Mouse (Mus musculus) c-Kit-positive CD71-positive TER-119-negative erythroid progenitor cells, embryonic 14.5 days (primary cell): ENCODE results near the gene Eme2.
"Not testable (repeated sequence)": the region's sequence is repeated elsewhere in the genome, so short reads cannot be mapped to it uniquely, and the experiment has no call there.

Experiments used
- DNase-seq: peaks from one replicate; pipeline ENCODE4 v3.0.0-alpha.2; 2013; ENCODE audit warnings: low read depth

The Eme2 gene

GRCm38 (mm10) chr17:24894995-24895547, at the start of gene Eme2, which contains the start of gene Mrps34:
Eme2 (minus strand) TSS chr17:24895087.
Mrps34 (plus strand) TSS chr17:24895116.
- DNase-seq: peak; percentile 86

- DNase-seq: not testable (repeated sequence)
Measured at GRCm38 (mm10) chr17:24943589-24943988, 48.7 kb upstream of the Eme2 start.

GRCm38 (mm10) chr17:24943036-24943435, 48.1 kb upstream of the Eme2 start:
- no peak for DNase-seq

GRCm38 (mm10) chr17:24942453-24942852, 47.6 kb upstream of the Eme2 start:
- not testable (repeated sequence) for DNase-seq

- no peak for DNase-seq
Measured at GRCm38 (mm10) chr17:24937266-24937665, 42.4 kb upstream of the Eme2 start.

- peak; percentile 93 for DNase-seq
Measured at GRCm38 (mm10) chr17:24936259-24937237, 41.7 kb upstream of the Eme2 start, which contains the start of gene Mapk8ip3. Mapk8ip3 (minus strand) TSS chr17:24936977.

- no peak for DNase-seq
Measured at GRCm38 (mm10) chr17:24935666-24936065, 40.8 kb upstream of the Eme2 start.

- no peak for DNase-seq
Measured at GRCm38 (mm10) chr17:24934926-24935325, 40.0 kb upstream of the Eme2 start.

- no peak for DNase-seq
Measured at GRCm38 (mm10) chr17:24933163-24933562, 38.3 kb upstream of the Eme2 start.

- no peak for DNase-seq
Measured at GRCm38 (mm10) chr17:24932431-24932830, 37.5 kb upstream of the Eme2 start.

- no peak for DNase-seq
Measured at GRCm38 (mm10) chr17:24929506-24929905, 34.6 kb upstream of the Eme2 start.

- no peak for DNase-seq
Measured at GRCm38 (mm10) chr17:24923246-24923645, 28.4 kb upstream of the Eme2 start.

GRCm38 (mm10) chr17:24913984-24914383, 19.1 kb upstream of the Eme2 start:
- no peak for DNase-seq

- DNase-seq: no peak
Measured at GRCm38 (mm10) chr17:24907591-24907990, 12.7 kb upstream of the Eme2 start.

- no peak for DNase-seq
Measured at GRCm38 (mm10) chr17:24903767-24904166, 8.9 kb upstream of the Eme2 start.

GRCm38 (mm10) chr17:24902671-24903474, 8.0 kb upstream of the Eme2 start:
- peak; percentile 82 for DNase-seq

GRCm38 (mm10) chr17:24902124-24902523, 7.2 kb upstream of the Eme2 start:
- DNase-seq: no peak

GRCm38 (mm10) chr17:24900014-24900413, 5.1 kb upstream of the Eme2 start:
- DNase-seq: no peak

- no peak for DNase-seq
Measured at GRCm38 (mm10) chr17:24899153-24899552, 4.3 kb upstream of the Eme2 start.

GRCm38 (mm10) chr17:24898041-24898854, 3.4 kb upstream of the Eme2 start:
- DNase-seq: no peak

- DNase-seq: no peak
Measured at GRCm38 (mm10) chr17:24897600-24897999, 2.7 kb upstream of the Eme2 start.

- no peak for DNase-seq
Measured at GRCm38 (mm10) chr17:24896993-24897269, 2.0 kb upstream of the Eme2 start.
